Mouse (Mus musculus) liver, embryonic 18 days (tissue): ENCODE measurements around the gene Rapgef2. TPM values are rescaled to one million over a fixed set of nuclear protein-coding genes. Genes with fewer than 3 reads are reported as not detected.

Experiments used
- polyA plus RNA-seq: library from polyadenylated mRNA; depleted of rRNA; stranded (reverse); fragments of >200 nt; gene quantifications from 2 replicates; pipeline ENCODE4 v1.2.3, GENCODE M21; 2012; rRNA removed

Gene Rapgef2
- 2.9 and 3.3 TPM in 2 replicates for polyA plus RNA-seq

GRCm38 (mm10) chr3:79286376-79287107, at the start of gene Rapgef2:
Rapgef2 (minus strand) TSS chr3:79286517.

Other genes with a start within 250 kb of the Rapgef2 start
- gene Gm17359, start 50.1 kb upstream of the Rapgef2 start, polyA plus RNA-seq, result 0.03 and 0.13 TPM in 2 replicates